Mouse (Mus musculus) brain, embryonic 14.5 days (tissue): ENCODE results near the gene Smap1.

Source experiments
- CTCF ChIP-seq: fragments of 200-500 bp; IDR thresholded peaks from 2 replicates; pipeline ENCODE4 v1.5.1; 2012; ENCODE audit warnings: inconsistent platforms, mild to moderate bottlenecking, moderate library complexity, borderline replicate concordance; ENCODE audit not compliant: insufficient read depth, insufficient read length; ENCODE audit errors: extremely low read depth
- POLR2A ChIP-seq: fragments of 200-500 bp; IDR thresholded peaks from 2 replicates; pipeline ENCODE4 v1.6.1; 2012; ENCODE audit warnings: mild to moderate bottlenecking, inconsistent platforms, borderline replicate concordance; ENCODE audit not compliant: poor library complexity, insufficient read depth, insufficient read length, severe bottlenecking; ENCODE audit errors: extremely low read depth

DNA sequence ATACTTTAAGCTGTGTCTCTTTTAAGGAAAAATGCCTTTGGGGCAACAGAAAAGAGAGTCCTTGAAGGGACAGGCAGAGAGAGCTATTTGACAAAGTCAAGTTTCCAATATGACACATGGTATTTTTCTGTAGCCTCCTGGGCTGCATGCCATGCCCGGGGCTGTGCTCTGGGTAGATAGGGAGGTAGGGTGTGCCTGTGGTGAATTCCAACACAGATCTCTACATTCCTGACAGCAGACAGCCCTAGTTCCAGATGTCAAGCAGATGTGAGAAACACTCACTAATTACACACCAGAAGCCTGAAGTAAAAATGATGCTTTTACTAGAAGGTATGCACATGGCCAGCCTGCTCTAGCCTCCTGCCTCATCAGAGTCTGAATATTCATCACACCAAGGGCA, 44.1 kb upstream of the Smap1 start:
- no peak for TF ChIP-seq POLR2A
- TF ChIP-seq CTCF: no peak
